Mouse (Mus musculus) embryonic facial prominence, embryonic 12.5 days (tissue): ENCODE measurements around the gene Nlgn1. TPM values are rescaled to one million over a fixed set of nuclear protein-coding genes. Genes with fewer than 3 reads are reported as not detected.

ENCODE experiments used
- ATAC-seq: fragments of 200-750 bp; cut with Nextera tagmentation; 2 replicates; pipeline ENCODE4 v1.8.0; 2017; ENCODE audit not compliant: insufficient number of reproducible peaks, insufficient read depth, low FRiP score, low TSS enrichment
- H3K27ac ChIP-seq: fragments of 300-500 bp; sonication (generic); 2 replicates; pipeline ENCODE4 v1.5.1; 2016; ENCODE audit warnings: mild to moderate bottlenecking
- H3K27me3 ChIP-seq: fragments of 300-500 bp; sonication (generic); 2 replicates; pipeline ENCODE4 v1.6.1; 2016; ENCODE audit warnings: mild to moderate bottlenecking, moderate library complexity
- H3K36me3 ChIP-seq: fragments of 300-500 bp; sonication (generic); 2 replicates; pipeline ENCODE4 v1.6.1; 2016; ENCODE audit warnings: mild to moderate bottlenecking
- H3K4me1 ChIP-seq: fragments of 300-500 bp; sonication (generic); 2 replicates; pipeline ENCODE4 v1.6.1; 2016
- H3K4me2 ChIP-seq: fragments of 300-500 bp; sonication (generic); replicated peaks from 2 replicates; pipeline ENCODE4 v1.6.1; 2016; ENCODE audit warnings: mild to moderate bottlenecking, moderate library complexity
- H3K4me3 ChIP-seq: fragments of 300-500 bp; sonication (generic); 2 replicates; pipeline ENCODE4 v1.5.1; 2016; ENCODE audit warnings: mild to moderate bottlenecking
- H3K9ac ChIP-seq: fragments of 300-500 bp; sonication (generic); 2 replicates; pipeline ENCODE4 v1.6.1; 2016; ENCODE audit warnings: mild to moderate bottlenecking, moderate library complexity
- H3K9me3 ChIP-seq: fragments of 300-500 bp; sonication (generic); 2 replicates; pipeline ENCODE4 v1.6.1; 2016; ENCODE audit warnings: mild to moderate bottlenecking, moderate library complexity
- WGBS: fragments of 180-500 bp; shearing (Covaris S2); methylation state at CpG from one replicate; pipeline ENCODE4 v1.1.7; 2016; 5-methylcytosine and 5-hydroxymethylcytosine counted together
- polyA plus RNA-seq: library from polyadenylated mRNA; unstranded; fragments of >200 nt; fragmentation: Nextera tagmentation; extraction: Ambion mirVana; gene quantifications from 2 replicates; pipeline ENCODE4 v1.2.1, GENCODE M21; 2016

Gene Nlgn1
- polyA plus RNA-seq, 1 experiment from 2014 or later: 3.3 TPM

DNA sequence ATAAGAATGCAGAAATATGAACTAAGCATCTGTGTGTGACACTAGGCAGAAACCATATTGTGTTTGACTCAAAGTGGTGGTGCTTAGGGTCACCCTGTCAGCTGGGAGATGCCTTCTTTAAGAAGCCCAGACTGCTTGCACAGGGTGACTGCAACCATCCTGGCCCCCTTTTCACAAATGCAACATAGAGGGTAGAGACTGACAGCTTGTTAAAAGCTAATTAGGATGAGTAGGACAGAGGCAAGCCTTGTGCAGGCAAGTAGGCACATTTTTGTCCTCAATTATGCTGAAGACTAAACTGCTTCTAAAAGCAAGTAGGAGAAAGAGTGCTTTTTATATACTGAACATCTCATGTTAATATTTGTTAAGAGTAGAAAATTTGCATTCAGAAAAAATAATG lies 558.8 kb downstream of the Nlgn1 start:
- no peaks in the 10 kb centered on the region for H3K4me1 ChIP-seq
- H3K4me3 ChIP-seq: no peak overlapping the region
- no peaks in the 10 kb centered on the region for H3K36me3 ChIP-seq
- no peak overlapping the region for H3K27ac ChIP-seq
- no peaks in the 10 kb centered on the region for H3K27me3 ChIP-seq
- H3K4me2 ChIP-seq: no peak overlapping the region
- 0 out of 2 replicates have a peak, but pooled peaks have one; percentile 35 for ATAC-seq
- H3K9me3 ChIP-seq: no peaks in the 10 kb centered on the region
- no peak overlapping the region for H3K9ac ChIP-seq

DNA sequence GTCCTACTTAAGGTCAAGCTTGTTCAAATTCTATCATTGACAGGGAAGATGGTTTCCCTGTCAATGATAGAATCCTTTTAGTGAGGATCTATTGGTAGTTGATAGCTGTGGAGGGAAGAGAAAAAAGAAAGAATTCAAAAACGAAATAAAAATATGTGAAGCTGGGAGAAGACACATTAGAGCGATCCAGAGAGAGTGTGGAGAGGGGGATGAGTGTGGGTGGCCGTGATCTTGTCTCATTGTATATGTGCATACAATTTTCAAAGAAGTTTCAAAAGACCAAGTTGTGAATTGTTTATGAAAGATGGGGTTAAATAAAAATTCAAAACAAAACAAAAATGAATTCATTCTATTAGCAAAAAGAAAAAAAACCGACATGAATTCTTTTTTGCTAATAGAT lies 568.6 kb downstream of the Nlgn1 start:
- no peaks in the 10 kb centered on the region for H3K9me3 ChIP-seq
- no peak overlapping the region for H3K9ac ChIP-seq
- WGBS: 86% methylated on average over 4 of the region's 4 CpGs
- H3K36me3 ChIP-seq: no peaks in the 10 kb centered on the region
- no peak overlapping the region for H3K27ac ChIP-seq
- no peak for ATAC-seq
- no peak overlapping the region for H3K4me2 ChIP-seq
- no peaks in the 10 kb centered on the region for H3K4me1 ChIP-seq
- no peak overlapping the region for H3K4me3 ChIP-seq
- H3K27me3 ChIP-seq: no peaks in the 10 kb centered on the region

DNA sequence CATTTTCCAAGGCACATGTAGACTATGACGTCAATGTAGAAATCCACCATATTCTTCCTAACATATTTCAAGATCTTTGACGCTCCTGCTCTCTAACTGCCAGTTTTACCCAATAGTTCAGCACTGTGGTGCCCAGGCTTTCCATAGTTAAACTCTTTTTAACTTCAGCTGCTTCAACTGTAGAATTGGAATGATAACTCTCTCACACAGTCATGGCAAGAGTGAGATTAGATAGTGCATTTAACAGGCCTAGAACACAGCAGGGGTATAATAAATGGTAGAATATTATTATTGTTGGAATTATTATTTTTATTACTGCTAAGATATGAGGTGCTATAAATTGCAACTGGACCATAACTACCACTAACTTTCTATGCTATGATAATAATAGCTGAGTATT lies 574.4 kb downstream of the Nlgn1 start:
- H3K9me3 ChIP-seq: no peaks in the 10 kb centered on the region
- ATAC-seq: no peak
- H3K36me3 ChIP-seq: no peaks in the 10 kb centered on the region
- H3K27ac ChIP-seq: no peak overlapping the region
- no peak overlapping the region for H3K9ac ChIP-seq
- no peak overlapping the region for H3K4me2 ChIP-seq
- H3K4me1 ChIP-seq: no peaks in the 10 kb centered on the region
- H3K27me3 ChIP-seq: no peaks in the 10 kb centered on the region
- no peak overlapping the region for H3K4me3 ChIP-seq
- 93% methylated on average over 2 of the region's 2 CpGs for WGBS

DNA sequence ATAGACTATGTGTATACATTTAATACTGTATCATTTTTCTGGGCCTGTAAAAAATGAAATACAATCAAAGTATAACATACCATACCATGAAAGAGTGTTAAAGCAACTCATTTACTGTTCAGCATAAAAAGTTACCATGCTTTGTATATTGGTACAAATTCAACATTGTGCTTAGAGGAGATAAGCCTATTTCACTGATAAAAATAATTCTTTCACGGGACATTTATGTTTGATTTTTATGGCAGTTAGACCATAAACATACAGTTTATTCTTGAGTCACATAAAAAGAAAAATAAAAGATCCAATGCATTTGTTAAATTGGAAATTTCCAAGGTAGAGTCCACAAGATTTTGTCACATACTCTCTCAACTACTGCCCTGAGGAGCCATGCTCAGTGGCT lies 608.1 kb downstream of the Nlgn1 start:
- Histone ChIP-seq H3K27ac (no peak overlapping the region), H3K9ac (no peak overlapping the region), H3K27me3 (no peaks in the 10 kb centered on the region), H3K36me3 (no peaks in the 10 kb centered on the region), H3K4me1 (no peaks in the 10 kb centered on the region), H3K4me3 (no peak overlapping the region), H3K9me3 (no peaks in the 10 kb centered on the region), H3K4me2 (no peak overlapping the region)
- ATAC-seq: no peak
- WGBS: 88% methylated on average over 1 of the region's 1 CpGs

DNA sequence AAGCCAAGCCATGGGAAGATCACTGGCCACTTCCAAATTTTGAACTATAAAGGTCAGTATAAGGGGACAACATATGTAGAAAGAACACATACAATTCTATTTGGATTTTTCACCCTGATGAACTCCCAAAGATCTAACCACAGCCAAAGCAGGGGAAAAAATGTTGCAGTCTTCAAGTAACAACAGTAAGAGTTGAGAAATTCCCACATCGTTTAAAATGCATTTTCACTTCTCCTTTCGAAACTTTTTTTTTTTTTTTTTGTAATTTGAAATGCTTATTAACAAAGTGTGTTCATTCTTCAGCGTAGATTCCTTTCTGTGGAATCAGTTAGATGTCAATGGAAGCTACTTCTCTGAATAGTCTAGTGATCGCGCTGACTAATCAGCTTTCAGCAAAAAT lies 610.8 kb downstream of the Nlgn1 start:
- Histone ChIP-seq H3K9me3 (no peaks in the 10 kb centered on the region), H3K9ac (no peak overlapping the region), H3K4me2 (no peak overlapping the region), H3K27me3 (no peaks in the 10 kb centered on the region), H3K4me1 (no peaks in the 10 kb centered on the region), H3K27ac (no peak overlapping the region), H3K4me3 (no peak overlapping the region), H3K36me3 (no peaks in the 10 kb centered on the region)
- 83% methylated on average over 5 of the region's 5 CpGs for WGBS
- ATAC-seq: no peak

DNA sequence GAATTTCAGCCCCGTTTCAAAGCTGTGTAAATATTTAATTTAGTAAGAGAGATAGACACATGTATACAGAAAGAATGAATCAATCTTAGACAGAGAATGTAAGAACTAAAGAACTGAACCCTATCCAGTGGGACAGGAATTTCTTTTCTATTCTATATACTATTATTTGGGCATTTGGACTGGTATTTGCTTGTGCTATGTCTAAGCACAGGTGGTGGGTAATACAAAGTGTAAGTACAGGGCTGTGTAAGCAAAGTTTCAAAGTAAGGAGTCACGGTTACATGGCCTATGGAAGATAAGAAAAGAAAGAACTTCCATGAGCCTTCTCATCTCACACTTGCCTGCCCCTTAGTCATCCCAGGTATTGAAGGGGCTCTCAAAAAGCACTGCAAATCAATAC lies 624.9 kb downstream of the Nlgn1 start:
- Histone ChIP-seq H3K4me3 (no peak overlapping the region), H3K4me2 (no peak overlapping the region), H3K27me3 (no peaks in the 10 kb centered on the region), H3K4me1 (no peaks in the 10 kb centered on the region), H3K36me3 (no peaks in the 10 kb centered on the region), H3K27ac (no peak overlapping the region), H3K9me3 (no peaks in the 10 kb centered on the region), H3K9ac (no peak overlapping the region)
- WGBS: 75% methylated on average over 2 of the region's 2 CpGs
- no peak for ATAC-seq

DNA sequence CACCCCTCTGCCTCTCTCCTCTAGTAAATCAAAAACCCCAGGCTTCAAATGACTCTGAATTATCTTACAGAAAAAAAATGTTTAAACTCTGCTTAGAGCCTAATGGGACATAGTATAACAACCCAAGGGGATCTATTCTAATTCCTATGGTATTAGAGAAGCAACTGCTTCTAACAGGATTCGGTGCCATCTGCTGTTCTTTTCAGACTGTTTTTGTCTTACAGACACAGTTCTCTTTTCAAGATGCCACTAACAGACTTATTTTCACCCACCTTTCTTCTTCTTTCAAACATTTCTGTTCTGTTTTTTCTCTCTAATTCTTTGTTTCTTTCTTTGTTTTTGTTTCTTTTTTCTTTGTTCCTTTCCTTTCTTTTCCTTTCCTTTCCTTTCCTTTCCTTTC lies 635.0 kb downstream of the Nlgn1 start:
- Histone ChIP-seq H3K9ac (no peak overlapping the region), H3K4me1 (no peaks in the 10 kb centered on the region), H3K36me3 (no peaks in the 10 kb centered on the region), H3K9me3 (no peaks in the 10 kb centered on the region), H3K27me3 (no peaks in the 10 kb centered on the region), H3K4me3 (no peak overlapping the region), H3K4me2 (no peak overlapping the region), H3K27ac (no peak overlapping the region)
- no peak for ATAC-seq
- 84% methylated on average over 1 of the region's 1 CpGs for whole genome bisulfite sequencing

DNA sequence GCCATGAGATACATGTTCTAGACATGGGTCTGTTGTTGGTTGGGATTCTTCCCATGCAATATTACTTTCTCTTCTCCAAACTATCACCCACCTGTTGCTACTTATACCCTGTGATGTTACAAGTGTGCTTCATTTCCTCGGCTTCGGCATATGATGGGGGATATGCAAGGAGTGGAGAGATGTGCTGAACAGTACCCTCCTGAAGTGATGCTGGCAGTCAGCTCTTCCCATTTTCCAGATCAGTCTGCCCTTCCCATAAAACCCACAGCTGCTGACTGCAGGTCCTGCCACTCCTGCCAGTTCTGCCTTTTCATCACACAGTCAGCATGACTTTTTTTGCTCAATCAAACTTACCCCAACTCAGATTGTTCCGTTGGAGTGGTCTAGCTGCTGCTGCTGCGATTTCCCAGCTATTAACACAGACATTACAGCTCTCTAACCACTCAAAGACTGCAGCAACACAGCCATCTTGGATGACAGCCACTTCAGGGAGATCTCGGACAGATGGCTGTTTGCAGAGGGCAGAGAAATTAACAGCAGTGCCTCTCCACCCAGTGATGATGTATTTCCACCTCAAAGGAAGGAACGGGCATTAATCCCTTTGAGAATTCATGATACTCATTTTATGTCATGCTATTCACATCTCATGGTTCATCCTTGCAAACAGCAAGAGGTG lies 643.3 kb downstream of the Nlgn1 start:
- Histone ChIP-seq H3K9ac (no peak overlapping the region), H3K27ac (no peak overlapping the region), H3K36me3 (no peaks in the 10 kb centered on the region), H3K9me3 (no peaks in the 10 kb centered on the region), H3K4me3 (no peak overlapping the region), H3K4me2 (no peak overlapping the region), H3K4me1 (no peaks in the 10 kb centered on the region), H3K27me3 (no peaks in the 10 kb centered on the region)
- WGBS: 84% methylated on average over 6 of the region's 6 CpGs
- no peak for ATAC-seq

DNA sequence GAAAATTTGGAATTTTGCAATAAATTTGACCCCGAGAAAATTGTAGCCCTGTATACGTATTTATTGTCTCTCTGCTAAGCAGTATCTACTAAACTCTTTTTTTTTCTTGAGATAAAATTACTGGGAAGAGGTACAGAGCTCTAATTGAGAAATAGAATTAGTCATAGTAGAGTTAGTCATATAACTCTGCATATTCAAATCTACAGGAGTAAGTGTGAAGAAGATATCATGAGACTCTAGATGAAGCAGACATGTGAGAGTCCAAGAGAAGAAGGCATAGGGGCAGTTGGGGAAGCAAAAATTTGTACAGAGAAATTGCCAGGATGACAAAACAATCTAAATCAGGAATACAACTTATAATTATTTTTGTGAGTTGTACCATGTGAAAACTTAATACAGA lies 648.6 kb downstream of the Nlgn1 start:
- 87% methylated on average over 2 of the region's 2 CpGs for WGBS
- H3K4me3 ChIP-seq: no peak overlapping the region
- H3K36me3 ChIP-seq: no peaks in the 10 kb centered on the region
- no peak overlapping the region for H3K27ac ChIP-seq
- H3K9me3 ChIP-seq: no peaks in the 10 kb centered on the region
- ATAC-seq: no peak
- no peak overlapping the region for H3K9ac ChIP-seq
- H3K4me2 ChIP-seq: no peak overlapping the region
- no peaks in the 10 kb centered on the region for H3K27me3 ChIP-seq
- no peaks in the 10 kb centered on the region for H3K4me1 ChIP-seq

DNA sequence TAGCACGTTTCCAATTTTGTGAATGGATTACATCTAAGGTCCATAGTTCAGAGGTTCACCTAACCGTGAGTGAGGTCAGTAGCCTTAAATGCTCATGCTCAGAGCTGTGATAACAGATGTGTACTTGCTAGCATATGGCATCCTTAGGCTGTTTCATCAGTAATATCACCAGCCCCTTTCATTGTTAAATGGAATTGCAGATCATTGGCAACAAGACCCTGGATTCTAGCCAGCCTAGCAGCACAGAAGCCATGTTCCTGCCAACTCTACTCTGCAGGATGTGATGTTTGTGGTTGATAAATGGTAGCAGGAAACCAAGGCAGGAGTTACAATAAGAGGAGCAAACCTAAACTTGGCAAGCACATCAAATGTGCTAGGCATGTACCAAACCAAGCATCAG lies 652.9 kb downstream of the Nlgn1 start:
- WGBS: 65% methylated on average over 2 of the region's 2 CpGs
- H3K27me3 ChIP-seq: no peaks in the 10 kb centered on the region
- no peaks in the 10 kb centered on the region for H3K9me3 ChIP-seq
- no peaks in the 10 kb centered on the region for H3K36me3 ChIP-seq
- no peak overlapping the region for H3K4me3 ChIP-seq
- H3K27ac ChIP-seq: no peak overlapping the region
- H3K9ac ChIP-seq: no peak overlapping the region
- no peaks in the 10 kb centered on the region for H3K4me1 ChIP-seq
- no peak for ATAC-seq
- no peak overlapping the region for H3K4me2 ChIP-seq

DNA sequence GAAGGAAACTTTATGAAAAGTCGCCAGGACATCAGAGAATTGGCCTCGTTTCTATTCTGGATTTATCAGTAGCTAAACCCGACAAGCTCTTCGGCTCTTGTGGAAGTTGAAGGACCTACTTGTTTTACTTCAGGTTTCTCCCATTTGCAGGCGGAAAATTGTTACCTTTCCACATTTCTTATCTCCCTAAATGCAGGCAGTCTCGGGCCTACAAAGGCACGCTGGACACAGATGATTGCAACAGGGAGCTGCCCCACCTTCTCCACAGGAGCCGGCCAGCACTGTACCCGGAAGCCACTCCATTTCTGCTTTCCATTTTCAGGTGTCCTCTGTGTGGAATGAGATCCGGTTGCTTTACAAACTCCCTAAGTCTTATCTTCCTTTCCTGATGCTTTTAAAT lies 656.4 kb downstream of the Nlgn1 start:
- 85% methylated on average over 10 of the region's 10 CpGs for WGBS
- no peak overlapping the region for H3K27ac ChIP-seq
- no peak overlapping the region for H3K9ac ChIP-seq
- H3K36me3 ChIP-seq: no peaks in the 10 kb centered on the region
- no peaks in the 10 kb centered on the region for H3K4me1 ChIP-seq
- no peak overlapping the region for H3K4me3 ChIP-seq
- no peaks in the 10 kb centered on the region for H3K27me3 ChIP-seq
- no peak overlapping the region for H3K4me2 ChIP-seq
- ATAC-seq: no peak
- no peaks in the 10 kb centered on the region for H3K9me3 ChIP-seq

DNA sequence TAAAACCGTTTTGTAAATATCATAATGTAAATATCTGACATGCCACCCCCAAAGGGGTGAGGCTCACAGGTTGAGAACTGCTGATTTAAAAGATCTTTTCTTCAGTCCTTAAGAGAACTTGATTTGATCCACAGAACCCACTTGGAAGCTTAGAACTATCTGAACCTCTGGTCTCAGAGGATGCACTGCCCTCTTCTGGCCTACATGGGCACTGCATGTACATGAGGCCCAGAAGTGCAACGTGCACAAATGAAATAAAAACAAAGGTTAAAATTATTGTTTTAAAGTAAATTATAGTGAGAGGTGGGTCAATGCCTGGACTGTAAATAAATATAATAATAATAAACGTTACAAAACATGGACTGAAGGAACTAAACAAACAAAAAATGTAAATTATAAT lies 657.2 kb downstream of the Nlgn1 start:
- no peak overlapping the region for H3K4me2 ChIP-seq
- no peak overlapping the region for H3K4me3 ChIP-seq
- H3K36me3 ChIP-seq: no peaks in the 10 kb centered on the region
- H3K9me3 ChIP-seq: no peaks in the 10 kb centered on the region
- no peaks in the 10 kb centered on the region for H3K27me3 ChIP-seq
- ATAC-seq: no peak
- H3K9ac ChIP-seq: no peak overlapping the region
- WGBS: 51% methylated on average over 3 of the region's 3 CpGs
- no peaks in the 10 kb centered on the region for H3K4me1 ChIP-seq
- no peak overlapping the region for H3K27ac ChIP-seq

DNA sequence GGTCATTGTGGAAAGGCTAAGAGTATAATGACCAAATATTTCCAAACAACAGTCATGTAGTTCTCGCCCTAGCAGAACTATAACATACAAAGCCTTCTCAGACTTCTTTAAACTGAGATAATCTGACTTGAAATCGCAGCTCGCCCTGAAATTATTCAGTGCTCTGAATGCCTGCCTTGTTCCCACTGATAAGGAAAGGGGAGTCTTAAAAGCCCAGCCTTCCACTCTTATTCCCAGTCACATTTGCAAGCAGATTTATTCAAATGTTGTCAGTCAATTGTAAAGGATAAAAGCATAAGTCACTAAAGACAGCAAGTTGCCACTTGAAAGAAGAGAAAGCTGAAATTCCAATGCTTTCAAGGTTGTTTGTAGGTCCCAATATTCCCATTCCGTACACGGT lies 658.9 kb downstream of the Nlgn1 start:
- no peaks in the 10 kb centered on the region for H3K27me3 ChIP-seq
- no peaks in the 10 kb centered on the region for H3K9me3 ChIP-seq
- H3K36me3 ChIP-seq: no peaks in the 10 kb centered on the region
- H3K27ac ChIP-seq: no peak overlapping the region
- ATAC-seq: no peak
- H3K9ac ChIP-seq: no peak overlapping the region
- H3K4me2 ChIP-seq: no peak overlapping the region
- 52% methylated on average over 5 of the region's 5 CpGs for WGBS
- no peak overlapping the region for H3K4me3 ChIP-seq
- H3K4me1 ChIP-seq: no peaks in the 10 kb centered on the region
